9 mouse cellular contexts compared by ENCODE assay signal in genomic region chr6:104312993-104313392, GRCm38 (mm10).
DNase-seq lines count a peak whose midpoint lies in the region; ATAC-seq and TF ChIP-seq lines count a peak whose summit lies in the region.
"Had no signal": no experiment of that assay in that cellular context is flagged by ENCODE, and none has a peak within 500 bp of the region (broad histone marks: within the 10 kb centered on the region; RNA-seq: fewer than 3 reads in every experiment).

No protein-coding gene starts in this region.

- intact Hi-C loops in left cerebral cortex, adult 2 months (cut with DNase I), result no loop called here
- intact Hi-C loops in heart, postnatal 36 days (cut with DNase I), result no loop called here

- no peak overlapping the region for H3K4me2 ChIP-seq in midbrain, embryonic 12.5 days (replicated peaks)
- no peak overlapping the region for H3K4me2 ChIP-seq in midbrain, embryonic 15.5 days
- H3K4me2 ChIP-seq: lung, embryonic 14.5 days had no signal

- H3K4me3 ChIP-seq in midbrain, embryonic 12.5 days, result no peak overlapping the region
- H3K4me3 ChIP-seq in midbrain, embryonic 15.5 days, result no peak overlapping the region
- H3K4me3 ChIP-seq in left cerebral cortex, adult 2 months, result no peak overlapping the region

- 44% methylated on average over 3 of the region's 3 CpGs for WGBS in midbrain, embryonic 12.5 days
- WGBS in midbrain, embryonic 15.5 days, result 37% methylated on average over 3 of the region's 3 CpGs

- DNase-seq in frontal cortex, postnatal 36 days (ENCODE audit: low spot score in 2 of 2), result peak; percentile 12 to 55
- peak; percentile 12 to 22 for DNase-seq in left cerebral cortex, adult 2 months (ENCODE audit: extremely low spot score in 1 of 2, low spot score in 2 of 2)
- peak; percentile 21 for DNase-seq in telencephalon, adult 2 months (ENCODE audit: low read depth, low spot score)
- DNase-seq in kidney, postnatal 36 days, result no peak
- DNase-seq in lung, postnatal 10 days, result no peak
- DNase-seq in heart, postnatal 36 days, result no peak
- DNase-seq: lung, embryonic 14.5 days had no signal

- no peaks in the 10 kb centered on the region for H3K9me3 ChIP-seq in midbrain, embryonic 12.5 days
- no peaks in the 10 kb centered on the region for H3K9me3 ChIP-seq in midbrain, embryonic 15.5 days

- no peak overlapping the region for H3K9ac ChIP-seq in midbrain, embryonic 12.5 days (replicated peaks)
- H3K9ac ChIP-seq in midbrain, embryonic 15.5 days, result no peak overlapping the region
- H3K9ac ChIP-seq: lung, embryonic 14.5 days had no signal

- no peaks in the 10 kb centered on the region for H3K4me1 ChIP-seq in midbrain, embryonic 12.5 days
- no peaks in the 10 kb centered on the region for H3K4me1 ChIP-seq in midbrain, embryonic 15.5 days

- H3K36me3 ChIP-seq in midbrain, embryonic 12.5 days, result no peaks in the 10 kb centered on the region
- H3K36me3 ChIP-seq in midbrain, embryonic 15.5 days (replicated peaks), result no peaks in the 10 kb centered on the region

- no peak for TF ChIP-seq CTCF in left cerebral cortex, adult 2 months (IDR thresholded peaks at IDR 0.05)

- H3K27ac ChIP-seq in midbrain, embryonic 12.5 days (replicated peaks), result no peak overlapping the region
- H3K27ac ChIP-seq in midbrain, embryonic 15.5 days, result no peak overlapping the region
- no peak overlapping the region for H3K27ac ChIP-seq in left cerebral cortex, adult 2 months

- peak; percentile 81 for ATAC-seq in midbrain, embryonic 12.5 days (ENCODE audit: low FRiP score, low read depth)
- no peak for ATAC-seq in midbrain, embryonic 15.5 days (replicated peaks)

- no peaks in the 10 kb centered on the region for H3K27me3 ChIP-seq in midbrain, embryonic 12.5 days
- no peaks in the 10 kb centered on the region for H3K27me3 ChIP-seq in midbrain, embryonic 15.5 days (replicated peaks)

Comparison
In these comparisons a context has a peak if more than half of its experiments do, and no peak if none do; other contexts are left out.
1. DNase-seq: peak in frontal cortex, postnatal 36 days (2 of 2), left cerebral cortex, adult 2 months (2 of 2) and telencephalon, adult 2 months (single experiment); none in kidney, postnatal 36 days (0 of 2), lung, postnatal 10 days (single experiment) and heart, postnatal 36 days (0 of 2).